Mouse (Mus musculus) heart, postnatal 10 days (tissue): ENCODE measurements around the gene Ift140. TPM values are rescaled to one million over a fixed set of nuclear protein-coding genes. Genes with fewer than 3 reads are reported as not detected.
A peak's percentile ranks its signal among the peaks of the same experiment; 100 is the strongest.

Experiments used
- DNase-seq, 2 experiments: peaks; one replicate each; pipeline ENCODE4 v3.0.0; 2021
- intact Hi-C: fragments of 180-260 bp; cut with DNase I; formaldehyde crosslinking; loops from one replicate; pipeline ENCODE4 v1.15.1; 2025
- total RNA-seq, 2 experiments: library from RNA; stranded (reverse); gene quantifications; 2 replicates each; pipeline ENCODE4 v1.2.3; 2021

The Ift140 gene
- 1 to 10 TPM; 7.3 to 7.8 TPM for total RNA-seq

DNA sequence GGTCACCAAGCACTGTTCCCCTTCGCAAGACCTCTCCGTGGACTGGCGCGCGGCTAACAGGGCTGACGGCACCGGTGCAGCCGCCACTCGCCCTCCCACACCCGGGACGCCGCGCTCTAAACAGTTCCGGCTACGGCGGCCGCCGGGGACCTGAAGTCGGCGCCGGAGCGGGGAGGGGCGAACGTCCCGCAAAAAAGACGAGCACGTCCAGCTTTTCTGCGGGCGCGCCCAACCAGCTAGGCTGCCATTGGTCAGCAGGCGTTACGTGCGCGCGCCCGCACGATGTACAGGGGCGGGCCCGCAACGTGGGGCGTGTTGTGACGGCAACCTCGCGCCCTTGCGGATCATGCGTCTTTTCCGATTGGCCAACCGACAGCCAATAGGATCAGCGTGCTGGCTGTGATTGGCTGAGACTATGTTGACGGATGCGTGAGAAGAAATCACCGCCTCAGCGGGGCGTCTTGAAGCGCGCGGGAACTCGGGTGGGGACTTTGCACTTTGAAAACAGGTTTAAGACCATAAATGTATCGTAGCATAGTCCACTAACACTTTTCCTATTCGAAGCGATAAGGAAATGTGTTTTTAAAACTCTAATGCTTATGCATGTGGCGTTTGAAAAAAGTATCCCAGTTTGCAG lies at the start of gene Ift140, which contains the start of gene Cramp1l:
TSS of gene Ift140 (plus strand) at position 431 of the 637 bp plus-strand sequence.
TSS of gene Cramp1l (minus strand) at position 134 of the 637 bp plus-strand sequence.
- peak; percentile 99 for DNase-seq
- intact Hi-C loops, result loop anchor here (5.0 kb wide), 2 partner anchors 73 to 257 kb away; partner anchors contain the start of gene Ube2i

DNA sequence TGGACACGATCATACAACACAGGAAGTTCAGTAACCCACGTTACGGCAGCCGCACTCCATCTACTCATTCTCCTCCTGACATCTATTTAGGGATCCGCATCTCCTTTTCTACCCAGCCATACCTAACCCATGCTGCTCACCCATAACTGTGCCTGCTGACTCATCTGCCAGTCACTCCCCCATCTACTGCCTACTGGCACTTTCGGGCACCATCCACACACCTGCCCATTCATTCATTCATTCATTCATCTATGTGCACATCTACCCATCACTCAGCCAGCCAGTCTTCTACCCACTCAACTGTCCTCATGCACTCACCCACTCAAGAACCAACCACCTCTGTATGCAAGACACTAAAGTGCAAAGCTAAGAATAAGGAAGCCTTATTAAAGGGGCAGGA lies 28.7 kb upstream of the Ift140 start:
- intact Hi-C loops, result no loop called here
- no peak for DNase-seq

DNA sequence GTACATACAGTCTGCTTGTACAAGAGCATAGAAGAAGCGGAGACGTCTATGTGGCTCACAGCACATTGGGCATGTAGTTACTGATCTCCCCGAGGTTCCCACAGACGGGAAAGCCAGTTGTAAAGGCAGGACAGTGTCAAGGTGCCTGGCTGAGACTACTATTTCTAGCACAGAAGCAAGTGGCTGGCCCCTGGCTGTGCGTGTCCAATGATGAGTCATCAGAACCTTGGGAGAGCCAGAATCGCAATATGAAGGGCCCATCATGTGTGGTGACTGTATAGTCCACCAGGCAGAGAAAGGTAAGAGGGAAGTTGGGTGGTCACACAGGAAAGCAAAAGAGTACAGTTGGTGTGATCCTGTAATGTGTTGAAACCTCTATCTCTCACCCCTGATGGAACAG lies 21.2 kb upstream of the Ift140 start:
- no peak for DNase-seq
- intact Hi-C loops, result no loop called here

DNA sequence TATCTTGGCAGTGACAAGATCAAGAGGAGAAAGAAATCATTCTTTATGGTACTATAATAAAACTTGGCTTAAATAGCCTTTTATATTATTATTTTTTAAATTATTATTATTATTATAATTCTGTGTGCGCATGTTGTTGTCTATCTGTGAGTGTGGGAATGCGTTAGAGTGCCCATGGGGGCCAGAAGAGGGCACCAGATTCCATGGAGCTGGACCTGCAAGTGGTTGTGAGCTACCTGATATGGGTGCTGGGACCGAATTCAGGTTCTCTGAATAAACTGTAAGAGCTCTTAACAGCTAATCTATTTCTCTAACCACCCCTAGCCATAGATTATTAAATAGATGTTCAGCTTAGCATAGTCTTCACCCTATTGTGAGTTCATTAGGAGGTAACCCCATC lies 10.8 kb upstream of the Ift140 start:
- intact Hi-C loops, result no loop called here
- no peak for DNase-seq

DNA sequence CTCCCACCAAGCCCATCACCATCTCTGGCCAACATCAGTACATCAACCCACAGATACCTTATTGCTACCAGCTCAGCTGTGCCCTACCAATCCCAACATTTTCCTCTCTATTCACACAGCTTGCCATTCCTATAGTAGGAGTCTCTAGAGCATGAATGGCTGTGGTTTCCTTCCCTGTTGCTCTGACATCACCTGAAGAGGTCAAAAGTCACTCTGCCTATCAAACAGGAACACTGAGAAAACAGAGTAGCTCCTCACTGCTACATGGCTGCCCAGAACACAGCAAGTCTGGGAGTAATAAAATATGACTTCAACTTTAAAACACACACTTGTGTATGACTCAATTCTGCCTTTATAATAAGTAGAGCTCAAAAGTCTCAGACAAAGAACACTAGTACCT lies 8.4 kb upstream of the Ift140 start:
- no peak for DNase-seq
- intact Hi-C loops, result no loop called here

DNA sequence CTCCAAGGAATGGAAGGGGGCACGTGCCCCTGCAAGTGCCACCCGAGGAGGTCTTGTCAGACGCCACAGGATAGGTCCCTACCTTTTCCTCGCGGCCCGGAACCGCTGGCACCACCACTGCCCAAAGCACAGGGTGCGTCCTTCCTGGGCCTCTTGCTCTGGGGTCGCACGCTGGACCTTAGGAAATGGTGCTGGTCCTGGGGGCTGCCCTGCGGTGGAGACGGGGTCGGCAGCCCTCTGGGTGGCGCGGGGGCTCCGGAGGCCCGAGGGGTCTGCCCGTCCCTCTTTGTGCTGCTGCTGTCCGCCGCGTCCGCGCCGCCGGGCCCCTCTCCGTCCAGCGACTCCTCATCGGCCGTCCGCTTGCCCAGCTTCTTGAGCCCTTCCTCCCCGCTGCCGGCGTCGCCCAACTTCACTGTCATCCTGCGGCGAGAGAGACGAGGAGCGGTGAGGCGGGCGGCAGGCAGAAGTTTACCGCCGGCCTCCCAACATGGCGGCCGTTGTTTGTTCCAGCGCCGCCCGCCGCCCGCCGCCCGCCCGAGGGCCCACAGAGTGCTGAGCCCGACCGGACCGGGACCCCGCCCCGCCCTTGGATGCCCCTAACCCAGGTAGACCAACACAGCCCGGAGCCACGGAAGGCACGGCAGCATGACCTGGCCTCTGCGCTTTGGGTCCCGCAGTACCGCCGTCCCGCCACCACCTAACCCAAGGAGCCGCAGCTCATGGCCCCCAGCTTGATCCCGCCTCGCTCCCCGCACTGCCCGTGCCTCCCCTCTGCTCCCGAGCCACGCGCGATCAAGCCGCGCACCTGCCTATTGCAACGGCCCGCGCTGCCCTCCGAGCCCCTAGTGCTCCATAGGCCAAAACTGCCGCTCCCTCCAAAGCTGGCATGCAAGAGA lies 2.0 kb upstream of the Ift140 start:
- intact Hi-C loops, result loop anchor here (1.0 to 5.0 kb wide), 2 partner anchors 52 to 69 kb away; partner anchors contain the start of genes Jpt2 and Tmem204
- peak; percentile 43 to 54 for DNase-seq

DNA sequence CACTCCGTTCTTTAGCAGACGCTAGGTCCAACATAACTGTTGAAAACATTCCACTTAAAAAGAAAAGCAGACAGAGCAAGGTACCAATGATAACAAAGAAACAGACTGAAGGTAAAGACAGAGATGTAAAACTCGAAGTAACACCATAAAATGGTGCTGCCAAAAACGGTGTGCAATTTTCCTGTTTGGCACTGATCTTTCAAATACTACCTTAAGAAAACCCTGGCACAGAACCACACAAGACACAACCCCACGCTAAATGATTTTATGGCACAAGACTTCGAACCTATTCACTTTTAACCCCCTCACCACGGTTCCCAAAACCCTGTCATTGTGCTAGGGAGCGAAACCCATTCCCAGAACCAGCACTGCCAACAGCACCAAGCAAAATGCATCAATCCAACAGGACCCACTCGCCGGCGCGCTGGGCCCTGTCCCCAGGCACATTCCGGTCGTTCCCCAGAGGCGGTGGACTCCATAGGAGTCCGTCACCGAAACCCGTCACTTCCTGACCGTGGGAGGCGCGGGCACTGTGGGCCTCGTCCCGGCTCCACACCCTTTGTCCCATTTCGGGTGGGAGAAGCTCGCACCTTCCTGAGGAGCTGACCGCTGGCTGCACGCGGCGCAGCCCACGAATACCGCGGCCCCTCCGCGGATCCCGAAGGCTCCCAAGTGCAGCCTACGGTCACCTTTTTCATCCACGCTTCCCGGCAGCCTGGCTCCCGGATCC lies 879 bp upstream of the Ift140 start:
- peak in 1 of 2 experiments; percentile 68 for DNase-seq
- intact Hi-C loops, result loop anchor here (1.0 to 5.0 kb wide), 4 partner anchors 53 to 257 kb away; partner anchors contain the start of genes Jpt2, Tmem204 and Ube2i

DNA sequence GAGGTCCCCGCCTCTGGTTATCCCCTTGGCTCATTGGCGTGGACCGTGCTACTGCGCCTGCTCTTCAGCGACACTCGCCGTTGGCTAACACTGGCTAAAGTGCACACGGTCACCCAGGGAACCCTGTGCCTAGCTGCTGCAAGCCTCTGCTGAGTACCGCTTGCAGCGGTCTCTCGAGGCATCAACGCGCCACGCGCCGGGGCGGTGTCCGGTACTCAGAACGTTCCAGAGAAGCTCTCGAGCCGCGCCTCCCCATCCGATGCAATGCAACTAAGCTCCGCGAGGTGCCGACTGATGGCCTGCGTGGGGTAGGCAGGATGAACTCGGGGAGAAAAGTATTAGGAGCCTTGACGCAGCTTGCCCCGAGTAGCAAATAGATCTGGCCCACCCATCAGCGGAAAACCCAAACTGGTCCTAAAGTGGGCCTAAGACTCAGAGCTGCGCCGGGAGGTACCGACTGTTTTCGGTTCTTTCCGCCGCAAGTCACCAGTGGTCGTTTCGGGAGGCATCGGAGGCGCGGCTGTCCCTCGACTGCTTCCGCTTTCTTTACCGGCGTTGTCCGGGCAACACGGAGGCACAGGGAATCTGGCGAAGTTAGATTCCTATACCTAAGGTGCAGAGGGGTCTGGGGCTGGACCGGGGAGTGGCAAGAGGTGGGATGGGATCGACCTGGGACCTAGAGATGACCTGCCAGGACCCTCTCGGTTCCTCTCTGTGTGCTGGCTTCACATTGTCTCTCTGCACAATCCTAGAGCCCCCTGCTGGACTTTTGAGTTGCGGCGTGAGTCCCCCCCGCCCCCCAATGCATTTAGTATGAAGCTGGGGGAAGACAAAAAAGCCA lies 627 bp downstream of the Ift140 start:
- intact Hi-C loops, result loop anchor here (5.0 kb wide), 2 partner anchors 74 to 256 kb away; partner anchors contain the start of gene Ube2i
- peak; percentile 56 to 89 for DNase-seq

DNA sequence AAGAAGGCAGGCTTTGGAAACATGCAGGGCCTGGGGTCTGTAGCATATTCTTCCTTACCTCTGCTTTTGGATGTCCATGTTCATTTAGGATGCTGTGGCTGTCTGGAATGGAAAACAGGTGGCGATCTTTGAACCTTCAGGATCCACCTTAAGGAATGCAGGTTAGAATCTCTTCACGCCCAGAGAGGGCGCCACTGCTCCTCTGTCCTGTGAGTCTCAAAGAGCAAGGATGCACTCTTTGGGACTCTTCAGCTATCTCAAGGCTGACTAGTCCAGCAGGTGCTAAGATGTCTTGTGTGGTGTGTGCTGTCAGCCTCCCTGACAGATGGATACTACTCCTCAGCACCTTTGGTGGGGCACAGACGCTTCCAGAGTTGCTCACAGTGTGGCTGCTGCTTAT lies 20.3 kb downstream of the Ift140 start:
- intact Hi-C loops, result no loop called here
- peak in 1 of 2 experiments; percentile 14 for DNase-seq

DNA sequence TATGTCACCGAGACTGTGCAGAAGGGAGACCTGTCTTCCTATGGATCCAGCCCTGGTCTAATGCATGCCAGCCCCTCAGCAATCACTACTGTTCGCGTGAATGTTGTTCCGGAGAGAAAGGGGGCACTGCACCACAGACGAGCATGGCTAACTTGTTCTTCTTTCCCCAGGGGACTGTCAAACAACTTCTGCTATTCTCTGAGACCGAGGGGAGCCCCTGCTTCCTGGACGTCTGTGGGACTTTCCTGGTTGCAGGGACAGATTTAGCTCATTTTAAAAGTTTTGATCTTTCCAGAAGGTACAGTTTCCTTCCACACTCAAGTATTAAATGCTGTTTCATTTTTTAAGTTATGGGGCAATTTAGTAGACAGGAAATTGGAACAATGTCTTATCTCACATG lies 29.0 kb downstream of the Ift140 start:
- intact Hi-C loops, result no loop called here
- DNase-seq, result no peak

DNA sequence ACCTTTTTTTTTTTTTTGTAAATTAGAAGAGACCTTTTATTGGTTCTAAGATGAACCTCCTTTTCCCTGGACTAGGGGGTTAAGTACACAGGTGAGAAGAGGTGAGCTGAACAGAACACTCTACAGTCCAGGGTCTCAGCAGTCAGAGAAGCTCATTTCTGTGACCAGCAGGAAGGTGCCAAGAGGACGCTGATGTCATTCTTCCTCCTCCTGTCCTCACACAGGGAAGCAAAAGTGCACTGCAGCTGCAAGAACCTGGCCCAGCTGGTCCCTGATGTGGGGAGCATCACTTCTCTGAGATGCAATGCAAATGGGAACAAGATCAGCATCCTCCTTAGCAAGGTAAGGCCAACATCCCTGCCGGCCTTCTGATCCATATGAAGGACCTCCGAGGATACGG lies 29.4 kb downstream of the Ift140 start:
- intact Hi-C loops, result no loop called here
- no peak for DNase-seq

DNA sequence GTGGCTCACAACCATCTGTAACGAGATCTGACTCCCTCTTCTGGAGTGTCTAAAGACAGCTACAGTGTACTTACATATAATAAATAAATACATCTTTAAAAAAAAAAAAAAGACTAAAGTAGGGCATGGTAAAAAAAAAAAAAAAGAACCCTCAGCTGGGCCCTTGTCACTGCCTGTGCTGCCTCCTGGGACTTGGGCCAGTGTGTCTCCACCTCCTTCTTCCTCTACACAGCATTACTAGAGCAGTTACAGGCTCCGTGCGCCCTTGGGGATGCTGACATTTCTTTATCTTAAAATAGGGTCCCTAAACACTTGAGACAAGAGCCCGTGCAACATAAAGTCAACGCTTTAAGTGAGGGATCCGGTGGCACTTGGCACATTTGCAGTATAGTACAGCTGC lies 31.3 kb downstream of the Ift140 start:
- intact Hi-C loops, result no loop called here
- DNase-seq, result no peak

DNA sequence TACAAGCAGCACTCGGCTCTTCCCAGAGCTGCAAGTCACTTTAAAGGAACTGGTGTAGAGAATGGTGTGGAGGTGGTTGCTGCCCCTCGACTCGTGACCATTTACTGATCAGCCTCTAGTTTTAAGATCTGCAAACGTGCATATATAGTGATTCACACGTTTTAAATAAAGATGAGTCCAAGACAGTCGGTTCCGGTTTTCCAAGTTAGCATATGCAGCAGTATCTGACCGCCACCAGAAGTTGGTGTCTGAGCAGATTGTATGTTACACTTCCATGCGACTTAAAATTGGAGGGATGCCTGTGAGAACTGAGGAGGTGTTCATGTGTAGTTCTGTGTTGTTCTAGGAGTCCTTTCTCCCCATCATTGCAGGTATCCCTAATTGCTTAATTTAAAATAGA lies 37.4 kb downstream of the Ift140 start:
- no peak for DNase-seq
- intact Hi-C loops, result no loop called here

DNA sequence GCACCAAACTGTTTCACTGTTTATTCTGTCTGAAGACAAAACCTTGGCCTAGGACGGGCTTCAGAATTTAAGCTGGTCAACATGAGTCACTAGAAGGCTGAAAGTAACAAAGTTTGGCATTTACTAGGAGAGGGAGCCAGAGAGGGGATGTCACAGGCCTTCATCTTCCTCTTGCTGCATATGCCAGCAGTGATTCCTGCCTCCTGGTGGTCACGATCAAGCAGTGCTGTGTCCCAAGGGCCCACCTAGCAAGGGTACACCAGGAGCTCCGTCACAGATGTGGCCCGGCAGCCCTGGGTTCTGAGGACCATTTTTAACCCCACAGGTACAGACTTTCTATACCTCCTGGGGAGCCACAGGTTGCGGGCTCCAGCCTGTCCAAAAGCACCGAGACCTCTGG lies 41.2 kb downstream of the Ift140 start:
- no peak for DNase-seq
- intact Hi-C loops, result no loop called here

DNA sequence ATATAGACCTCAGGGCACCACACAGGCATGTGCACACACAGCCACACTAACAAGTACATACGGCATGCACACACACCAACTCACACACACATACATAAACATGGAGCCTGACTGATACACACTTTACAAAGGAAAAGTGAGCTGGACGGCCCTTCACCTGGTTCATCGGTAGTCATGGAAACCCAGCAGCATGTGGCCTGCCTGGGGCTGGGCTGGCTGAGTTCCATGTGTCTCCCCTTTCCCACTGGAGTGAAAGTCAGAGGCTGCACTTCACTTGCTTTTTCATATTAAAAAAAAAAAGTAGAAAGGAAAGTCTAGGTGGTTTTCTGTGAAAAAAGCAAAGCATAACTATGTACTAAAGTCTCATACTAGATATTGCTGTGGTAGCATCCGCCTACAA lies 47.4 kb downstream of the Ift140 start:
- intact Hi-C loops, result no loop called here
- DNase-seq, result no peak

DNA sequence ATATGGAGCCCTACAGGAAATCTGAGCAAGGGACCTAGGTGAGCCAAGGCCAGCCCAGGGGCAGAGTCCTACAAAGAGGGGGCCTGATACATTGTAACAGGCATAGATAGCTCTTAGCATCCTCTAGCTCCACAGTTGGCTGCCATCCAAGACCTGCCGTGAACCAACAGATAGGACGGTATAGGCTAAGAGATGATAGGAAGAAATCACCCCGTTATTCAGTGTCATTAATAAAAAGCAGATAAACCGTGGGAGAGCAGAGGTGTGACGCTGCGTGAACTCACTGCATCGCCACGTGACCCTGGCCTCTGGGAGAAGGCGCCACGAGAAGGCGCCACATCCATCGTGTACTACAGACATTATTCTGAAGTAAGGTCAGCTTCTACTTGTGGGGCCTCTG lies 48.0 kb downstream of the Ift140 start:
- intact Hi-C loops, result loop anchor here (1.0 kb wide), 1 partner anchor 16 kb away; no protein-coding TSS in a partner anchor
- peak in 1 of 2 experiments; percentile 48 for DNase-seq

DNA sequence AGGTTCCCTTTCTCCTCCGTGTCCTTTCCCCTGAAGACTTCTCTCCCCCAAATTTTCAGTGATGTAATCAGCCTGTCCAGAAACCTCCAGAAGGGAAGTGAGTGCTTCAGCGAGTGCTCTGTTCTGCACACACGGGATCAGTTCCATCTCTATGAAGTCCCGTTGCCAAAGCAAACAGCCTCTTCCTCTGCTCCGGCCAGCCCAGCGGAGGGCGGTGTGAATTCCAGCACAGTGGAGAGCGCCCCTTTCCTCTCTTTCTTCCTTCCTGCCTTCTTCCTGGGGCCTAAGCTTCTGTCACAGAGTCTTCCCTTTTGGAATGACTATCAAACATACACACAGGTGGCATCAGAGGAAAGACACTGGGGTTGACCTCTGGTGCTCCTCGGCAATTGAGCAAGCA lies 48.5 kb downstream of the Ift140 start:
- DNase-seq, result peak; percentile 84
- intact Hi-C loops, result loop anchor here (1.0 kb wide), 1 partner anchor 16 kb away; no protein-coding TSS in a partner anchor

DNA sequence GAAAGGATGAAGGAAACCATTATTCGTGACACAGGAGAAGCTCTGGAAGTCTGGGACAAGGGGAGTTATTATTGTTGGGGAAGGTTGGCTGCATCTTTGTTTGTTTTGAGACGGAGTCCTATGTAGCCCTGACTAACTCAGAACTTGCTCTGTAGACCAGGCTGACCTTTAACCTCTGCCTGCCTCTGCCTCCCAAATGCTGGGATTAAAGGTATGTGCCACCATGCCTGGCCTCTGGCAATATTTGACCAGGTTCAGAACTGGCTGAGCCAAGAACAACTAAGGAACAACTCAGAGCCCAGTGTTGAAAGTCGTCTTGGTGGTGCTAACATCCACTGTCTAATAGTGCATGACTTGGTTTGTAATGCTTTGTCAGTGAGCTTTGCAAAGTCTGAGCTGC lies 49.3 kb downstream of the Ift140 start:
- intact Hi-C loops, result no loop called here
- no peak for DNase-seq

DNA sequence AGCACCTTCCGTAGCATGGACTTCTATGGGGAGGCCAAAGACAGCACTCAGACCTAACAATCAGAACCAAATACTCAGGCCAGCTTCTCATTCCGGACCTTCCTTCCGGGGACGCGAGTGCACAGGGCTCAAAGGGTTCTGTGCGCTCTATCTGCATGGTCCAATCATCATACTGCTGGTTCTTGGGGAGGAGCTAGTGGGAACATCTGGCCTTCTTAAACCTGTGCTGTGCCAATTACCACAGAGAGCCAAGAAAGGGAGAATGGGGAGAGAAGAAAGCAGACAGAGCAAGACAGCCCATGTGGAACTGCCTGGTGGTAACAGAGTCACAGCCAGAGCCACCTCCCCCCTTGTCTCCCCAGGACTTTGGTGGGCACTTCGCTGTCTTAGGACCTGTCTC lies 50.7 kb downstream of the Ift140 start:
- intact Hi-C loops, result no loop called here
- peak in 1 of 2 experiments; percentile 36 for DNase-seq

DNA sequence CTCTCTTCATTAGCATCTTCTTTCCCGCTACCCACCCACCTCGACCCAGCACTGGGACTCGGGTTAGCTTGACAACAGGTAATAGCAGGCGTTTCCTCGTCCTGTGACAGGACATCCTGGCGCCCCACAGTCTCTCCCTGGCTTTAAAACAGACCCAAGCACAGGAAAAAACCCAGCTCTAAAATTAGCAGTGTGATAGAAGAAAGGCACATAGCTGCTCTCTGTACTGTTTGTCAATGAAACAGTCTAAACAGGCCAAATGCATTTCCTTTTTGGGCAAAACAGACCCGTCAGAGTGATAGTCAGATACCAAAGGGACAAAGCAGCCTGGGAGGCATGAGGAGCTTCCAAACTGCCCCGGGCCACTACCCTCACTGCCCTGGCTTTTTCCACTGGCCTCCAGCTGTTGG lies 51.6 kb downstream of the Ift140 start:
- peak; percentile 63 for DNase-seq
- intact Hi-C loops, result no loop called here
